Mouse (Mus musculus): ENCODE data around the gene Gm21083.
"Not testable (repeated sequence)": the region's sequence is repeated elsewhere in the genome, so short reads cannot be mapped to it uniquely, and the experiment has no call there.

- not testable (repeated sequence) for TF ChIP-seq CTCF (conservative IDR thresholded peaks at IDR 0.05; ENCODE audit: low read length); POU5F1 (IDR thresholded peaks at IDR 0.05; ENCODE audit: borderline replicate concordance, low read length); NANOG (IDR thresholded peaks at IDR 0.05; ENCODE audit: borderline replicate concordance, low read length)
Measured at GRCm38 (mm10) chr5:15549134-15549533, 28.0 kb upstream of the Gm21083 start.
